Mouse (Mus musculus): ENCODE measurements at regions not wholly inside any gene's neighbourhood (a gene's known extent, or its start where the extent isn't known, plus 50 kb on each side); places are given as distances from the start of the nearest gene placed in this dataset.

DNA sequence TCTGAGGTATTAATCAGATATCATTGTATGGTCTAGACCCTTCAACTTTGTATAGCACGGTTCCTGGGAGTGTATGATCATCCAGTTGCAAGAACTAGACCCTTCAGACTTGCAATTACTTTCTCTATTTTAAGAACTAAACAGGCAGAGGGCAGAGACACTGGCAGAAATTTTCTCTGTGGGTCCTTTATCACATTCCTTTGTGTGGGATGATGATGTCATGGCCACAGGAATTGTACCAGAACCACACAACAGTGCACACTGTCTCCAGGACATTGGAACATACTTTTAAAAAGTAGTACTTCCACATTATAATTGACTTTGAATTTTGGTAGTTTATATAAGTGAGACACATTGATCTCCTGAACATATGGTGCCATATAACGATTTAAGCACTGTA lies 674.2 kb downstream of the Rfpl4b start:
- DNase-seq (ENCODE audit: low read depth) = no peak

DNA sequence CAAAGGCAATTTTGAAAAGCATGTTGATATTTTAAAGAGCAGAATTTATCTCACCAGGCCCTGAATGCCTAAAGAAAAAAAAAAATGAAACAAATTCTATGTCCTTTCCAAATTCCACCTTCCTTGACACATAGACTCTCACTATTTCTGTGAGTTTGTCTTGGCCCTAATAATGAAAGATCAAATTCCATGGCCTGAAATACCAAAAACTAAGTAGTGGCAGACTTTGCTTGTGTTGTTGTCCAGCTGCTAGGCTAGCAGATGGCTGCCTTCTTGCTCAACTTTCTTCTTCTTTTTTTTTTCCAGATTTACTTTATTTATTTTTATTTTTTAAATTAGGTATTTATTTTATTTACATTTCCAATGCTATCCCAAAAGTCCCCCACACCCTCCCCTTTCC lies 682.4 kb downstream of the Rfpl4b start:
- peak; percentile 63 for DNase-seq (ENCODE audit: low read depth)

DNA sequence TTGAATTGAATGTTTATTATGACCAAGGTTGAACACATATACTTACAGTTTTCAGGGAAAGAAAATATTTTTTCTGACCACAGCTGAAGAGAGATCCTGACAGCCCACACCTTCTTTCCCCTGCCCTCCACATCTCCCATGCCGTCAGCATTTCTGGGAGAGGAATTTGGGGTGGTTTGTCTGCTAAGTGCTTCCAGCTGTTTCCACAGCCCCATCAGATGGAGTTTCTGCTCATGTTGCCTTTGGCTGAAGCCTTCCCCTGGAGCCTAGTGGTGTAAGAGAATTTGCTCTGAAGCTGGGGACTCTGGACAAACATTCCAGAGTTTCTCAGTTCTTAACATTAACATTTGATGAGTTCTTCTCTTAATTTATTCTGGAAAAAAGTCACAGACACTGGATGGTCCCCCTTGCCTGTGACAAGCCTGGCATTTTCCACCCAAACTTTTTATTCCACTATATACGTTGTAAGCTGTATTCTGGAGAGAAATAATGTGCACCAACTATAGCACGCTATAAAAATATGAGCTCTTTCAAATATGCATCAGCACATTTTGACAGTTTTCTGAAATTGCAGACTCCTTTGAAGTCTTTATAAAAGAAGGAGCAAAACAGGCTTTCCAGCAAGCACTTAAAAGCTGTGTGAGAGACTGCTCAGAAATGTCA lies 699.5 kb downstream of the Rfpl4b start:
- DNase-seq (ENCODE audit: low read depth) = peak; percentile 89

DNA sequence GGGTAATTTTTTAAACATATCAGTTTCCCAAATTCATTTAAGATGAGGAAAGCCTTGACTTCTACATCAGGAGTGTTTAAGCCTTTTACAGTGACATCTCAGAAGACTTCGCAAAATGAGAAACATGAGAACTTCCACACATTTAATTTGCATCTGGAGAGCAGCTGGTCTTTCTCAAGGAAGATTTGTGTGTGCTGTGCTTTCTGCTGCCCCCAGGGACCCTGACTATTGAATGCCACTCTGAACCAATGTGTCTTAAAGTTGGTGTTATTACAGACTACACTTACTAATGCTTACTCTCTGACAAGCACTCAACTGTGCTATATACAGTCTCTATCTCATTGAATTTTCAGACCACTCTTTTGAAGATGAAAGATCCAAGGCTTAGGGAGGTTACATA lies 703.0 kb downstream of the Rfpl4b start:
- no peak for DNase-seq (ENCODE audit: low read depth)

DNA sequence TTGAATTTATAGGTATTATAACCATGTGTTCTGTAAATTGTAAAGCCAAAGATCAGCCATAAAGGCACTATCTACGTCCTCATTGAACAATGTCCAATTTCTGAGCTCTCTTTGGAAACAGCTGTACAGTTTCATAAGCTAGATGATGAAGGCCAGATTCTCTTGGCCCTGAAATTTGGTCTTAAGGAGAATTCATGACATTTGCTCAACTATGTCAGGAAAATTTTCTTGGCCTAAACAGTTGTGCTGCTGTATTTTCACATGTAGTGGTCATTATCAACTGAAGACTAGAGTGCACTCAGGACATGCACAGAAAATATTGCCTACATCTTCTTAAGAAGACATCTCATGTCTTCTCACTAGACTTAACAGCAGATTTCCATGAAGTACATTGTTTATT lies 705.1 kb downstream of the Rfpl4b start:
- no peak for DNase-seq (ENCODE audit: low read depth)

DNA sequence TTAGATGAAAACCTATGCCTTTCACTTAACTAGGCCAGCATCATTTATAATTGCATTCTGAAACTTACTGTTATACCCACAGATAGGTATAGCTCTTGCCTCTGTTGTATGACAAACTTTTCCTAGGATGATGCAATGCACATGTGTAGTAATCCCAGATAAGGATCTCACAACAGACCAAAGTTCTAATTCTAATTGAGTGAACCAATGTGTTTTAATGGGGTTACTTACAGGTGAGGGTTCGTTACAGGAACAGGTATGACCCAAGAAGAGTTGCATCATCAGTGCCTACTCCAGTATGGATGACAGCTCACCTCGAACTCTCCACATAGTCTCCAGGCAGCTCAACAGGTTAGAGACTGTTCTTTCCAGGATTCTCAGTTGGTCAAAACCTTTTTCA lies 707.4 kb downstream of the Rfpl4b start:
- no peak for DNase-seq (ENCODE audit: low read depth)

DNA sequence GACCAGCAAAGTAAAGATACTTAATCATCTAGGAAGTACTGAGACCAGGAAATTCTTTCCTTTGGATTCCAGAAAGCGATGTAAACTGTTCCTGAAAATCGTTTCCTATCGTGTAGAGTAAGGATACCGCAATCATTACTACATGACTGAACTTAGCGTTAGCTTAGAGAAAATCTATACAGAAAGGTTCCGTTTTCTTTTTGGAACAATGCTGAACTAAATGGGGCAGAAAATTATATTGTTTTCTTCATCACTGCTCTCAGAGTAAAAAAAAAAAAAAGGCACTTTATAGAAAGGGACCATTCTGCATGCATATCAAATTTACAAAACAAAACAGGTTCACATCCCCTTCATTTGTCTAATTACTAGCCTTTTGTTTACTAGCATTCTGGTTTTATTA lies 713.0 kb downstream of the Rfpl4b start:
- no peak for DNase-seq (ENCODE audit: low read depth)

DNA sequence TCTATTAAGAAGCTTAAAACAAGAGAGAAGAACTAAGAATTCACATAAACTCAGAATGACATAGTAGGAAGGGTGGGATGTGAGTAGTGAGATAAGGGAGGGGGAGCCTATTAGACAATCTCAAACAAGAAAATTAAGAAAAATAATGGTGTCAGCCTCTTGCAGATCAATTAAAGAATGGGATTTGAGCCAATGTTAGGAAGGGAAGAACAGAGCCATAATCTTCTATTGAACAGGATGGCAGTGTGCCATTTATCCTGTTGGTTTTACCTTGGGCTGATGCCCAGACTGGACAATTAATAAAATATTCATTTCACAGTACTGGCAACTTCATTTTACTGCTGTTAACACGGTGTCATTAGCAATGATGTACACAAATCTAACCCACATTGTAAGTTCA lies 718.0 kb downstream of the Rfpl4b start:
- DNase-seq (ENCODE audit: low read depth) = no peak

DNA sequence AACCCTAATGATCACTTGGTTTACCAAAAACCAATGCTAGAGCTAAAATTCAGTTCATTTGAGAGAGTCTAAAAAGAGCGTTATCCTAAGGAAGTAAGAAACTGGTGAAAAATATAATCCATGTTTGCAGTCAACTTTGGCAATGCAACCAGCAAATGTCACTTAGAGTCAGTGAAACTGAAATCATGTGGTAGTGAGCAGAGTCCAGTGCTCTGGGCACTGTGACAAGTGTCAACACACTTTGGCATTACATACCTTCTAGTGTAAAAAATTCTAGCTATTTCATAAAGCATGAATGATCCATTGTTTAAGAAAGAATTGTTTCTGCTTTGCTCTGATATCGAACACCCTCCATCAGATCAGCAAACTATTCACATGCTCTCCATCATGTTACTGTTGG lies 743.1 kb downstream of the Rfpl4b start:
- peak; percentile 33 for DNase-seq (ENCODE audit: low read depth)

DNA sequence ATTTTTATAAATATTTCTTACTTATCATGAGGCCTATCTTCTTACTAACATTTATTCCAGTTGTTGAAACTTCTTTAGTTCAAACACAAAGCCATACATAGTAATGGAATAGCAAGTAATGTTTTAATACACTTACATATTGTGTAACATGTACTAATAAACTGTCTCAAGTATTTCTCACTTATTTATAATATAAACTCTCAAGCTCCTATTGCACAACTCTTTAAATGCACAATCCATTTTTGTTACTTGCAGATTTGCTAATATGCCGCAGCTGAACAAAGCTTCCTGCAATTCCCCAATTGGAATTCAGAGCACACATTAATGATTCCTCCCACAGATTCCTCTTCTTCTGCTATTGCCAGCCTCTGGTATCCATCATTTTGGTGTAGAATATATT lies 749.2 kb downstream of the Rfpl4b start:
- DNase-seq (ENCODE audit: low read depth) = no peak

DNA sequence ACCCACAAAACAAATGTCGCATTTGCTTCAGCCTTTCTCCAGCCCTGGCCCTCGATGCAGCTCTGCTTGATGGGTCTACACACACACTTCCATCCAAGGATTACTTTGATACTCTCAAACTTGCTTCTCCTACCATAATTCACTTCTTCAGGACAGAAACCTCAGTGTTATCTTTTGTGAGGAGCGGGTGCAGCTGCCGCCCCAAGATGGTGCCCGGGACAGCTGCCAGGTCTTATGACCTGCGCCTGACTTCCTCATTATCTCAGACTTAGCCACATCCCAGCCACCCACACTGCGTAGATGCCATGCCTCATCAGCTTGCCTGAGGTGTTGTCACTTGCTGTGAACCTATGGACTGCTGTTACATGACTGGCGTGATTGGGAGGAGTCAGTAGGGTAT lies 762.5 kb downstream of the Rfpl4b start:
- no peak for DNase-seq (ENCODE audit: low read depth)

DNA sequence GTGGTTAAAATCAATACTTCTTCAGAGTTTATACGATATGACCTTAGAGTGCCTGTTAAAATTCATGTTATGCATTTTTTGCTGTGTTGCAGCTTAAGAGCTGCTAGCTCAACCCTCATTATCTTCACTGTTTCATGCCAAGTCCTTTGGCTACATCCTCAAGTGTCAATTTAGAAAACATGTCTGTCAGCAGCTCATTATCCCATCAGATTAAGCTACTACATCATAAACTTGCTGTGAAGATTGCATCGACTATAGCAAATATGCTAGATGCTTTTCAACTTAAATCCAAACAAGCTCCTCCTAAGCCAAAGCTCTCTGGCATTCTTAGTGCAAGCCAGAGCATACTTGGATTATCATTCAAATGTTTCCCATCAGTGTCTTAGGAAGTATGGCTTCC lies 811.1 kb downstream of the Rfpl4b start:
- DNase-seq (ENCODE audit: low read depth) = no peak

DNA sequence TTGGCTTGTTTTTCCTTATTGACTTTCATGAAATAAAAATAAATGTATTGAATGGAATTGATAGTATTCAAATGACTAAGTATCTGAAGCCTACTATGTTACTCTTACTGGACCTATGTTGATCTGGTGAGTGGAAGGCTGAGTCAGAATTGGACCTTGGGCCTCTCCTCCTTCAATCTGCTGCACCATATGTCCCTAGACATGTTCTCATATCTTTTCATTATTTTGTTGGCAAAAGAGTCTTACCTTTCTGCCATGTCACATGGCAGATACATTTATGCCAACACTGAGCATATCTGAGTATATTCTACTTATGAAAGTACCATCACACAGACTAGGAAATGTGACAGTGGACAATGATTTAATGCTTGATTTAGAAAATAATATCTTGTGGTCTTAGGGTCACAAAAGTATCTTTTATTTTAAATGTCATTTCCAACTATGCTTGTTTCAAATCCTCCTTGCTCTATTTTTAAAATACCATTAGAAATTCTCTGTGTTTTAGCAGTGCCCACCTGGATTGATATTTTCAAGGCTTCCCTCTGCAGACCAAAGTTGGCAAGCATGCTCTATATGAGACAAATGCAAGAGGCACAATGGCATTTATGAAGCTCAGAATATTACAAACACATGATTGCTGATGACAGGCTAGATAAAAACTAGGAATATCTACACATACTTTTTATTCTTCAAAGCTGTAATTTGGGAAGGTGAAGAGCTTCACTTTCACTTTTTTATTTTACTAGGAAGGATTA lies 825.7 kb downstream of the Rfpl4b start:
- DNase-seq (ENCODE audit: low read depth) = no peak

DNA sequence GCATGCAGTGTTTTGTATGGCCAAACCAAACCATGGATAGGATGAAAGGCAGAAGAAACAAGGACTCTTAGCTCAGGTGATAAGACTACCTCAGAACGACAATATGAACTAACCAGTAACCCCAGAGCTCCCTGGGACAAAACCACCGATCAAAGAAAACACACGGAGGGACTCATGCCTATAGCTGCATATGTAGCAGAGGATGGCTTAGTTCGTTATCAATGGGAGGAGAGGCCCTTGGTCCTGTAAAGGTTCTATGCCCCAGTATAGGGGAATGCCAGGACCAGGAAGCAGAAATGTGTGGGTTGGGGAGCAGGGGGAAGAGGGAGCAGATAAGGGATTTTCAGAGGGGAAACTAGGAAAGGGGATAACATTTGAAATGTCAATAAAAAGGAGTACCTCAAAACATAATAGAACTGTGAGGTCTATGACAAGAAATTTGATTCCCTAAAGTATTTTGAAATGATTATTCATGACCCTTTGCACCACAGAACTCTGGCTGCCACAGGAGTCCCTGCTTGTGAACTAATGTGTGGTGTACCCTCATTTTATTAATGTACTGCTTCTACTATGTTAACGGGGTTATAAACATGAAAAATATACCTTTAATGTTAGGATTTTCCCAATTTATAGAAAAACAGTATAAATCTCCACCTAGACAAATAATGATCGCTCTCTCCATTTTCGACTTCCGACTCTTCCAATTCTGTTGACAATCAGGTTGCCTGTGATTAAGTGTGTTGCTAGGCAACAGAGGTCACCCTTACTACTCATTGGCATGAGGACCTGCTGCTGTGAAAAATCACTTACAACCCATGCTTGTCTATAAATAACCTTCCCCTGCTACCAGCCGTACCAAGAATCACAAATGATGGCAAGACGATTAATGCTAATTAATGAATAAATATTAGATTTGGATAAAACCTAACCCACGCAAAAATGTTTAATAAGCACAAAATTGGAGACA lies 833.0 kb downstream of the Rfpl4b start:
- DNase-seq (ENCODE audit: low read depth) = no peak

DNA sequence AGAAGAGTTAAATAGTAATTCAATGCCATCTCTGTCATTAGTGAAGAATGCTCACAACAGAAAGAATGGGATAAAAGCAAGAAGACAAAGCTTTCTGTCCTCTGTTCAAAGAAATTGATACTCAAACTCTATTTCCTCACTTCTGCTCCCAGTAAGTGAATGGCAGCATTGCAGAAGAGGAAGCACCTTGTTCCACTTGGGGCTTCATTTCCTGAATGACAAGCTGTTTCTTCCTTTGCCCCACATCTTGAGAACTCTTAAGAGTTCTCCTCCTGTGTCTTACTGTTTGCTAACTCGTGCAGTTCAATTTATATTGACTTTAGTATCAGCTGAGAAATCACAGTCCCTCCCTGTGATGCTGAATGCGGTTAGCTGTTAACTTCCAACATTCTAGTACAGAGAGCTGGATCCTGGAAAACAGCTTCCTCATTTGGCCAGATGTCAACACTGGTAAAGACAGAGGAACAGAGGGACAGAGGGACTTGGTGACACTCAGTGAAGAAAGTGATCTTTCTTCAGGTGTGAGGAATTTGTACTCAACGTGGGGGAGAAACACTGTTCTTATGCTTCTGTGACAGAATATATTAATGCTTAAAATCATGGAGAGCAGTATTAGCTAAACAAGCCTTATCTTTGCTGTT lies 840.3 kb upstream of the Marcks start:
- no peak for DNase-seq (ENCODE audit: low read depth)

DNA sequence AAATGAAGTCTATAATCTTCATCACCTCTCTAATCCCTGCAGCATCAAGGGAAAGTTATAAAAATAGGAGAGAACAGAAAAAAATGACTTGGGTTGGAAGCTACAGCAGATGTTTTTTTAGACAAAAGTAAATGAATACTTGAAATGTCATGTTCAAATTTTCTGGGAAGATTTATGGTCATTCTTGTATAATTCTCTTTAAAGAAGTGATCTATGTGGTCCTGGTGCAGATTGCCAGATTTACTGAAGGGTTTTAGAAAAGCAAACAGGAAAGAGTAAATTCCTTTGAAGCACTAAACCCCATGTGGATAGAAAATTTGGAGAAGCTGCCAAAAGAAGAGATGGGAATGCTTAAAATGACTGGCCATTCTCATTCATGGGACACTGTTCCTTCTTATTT lies 821.3 kb upstream of the Marcks start:
- DNase-seq (ENCODE audit: low read depth) = peak; percentile 2

DNA sequence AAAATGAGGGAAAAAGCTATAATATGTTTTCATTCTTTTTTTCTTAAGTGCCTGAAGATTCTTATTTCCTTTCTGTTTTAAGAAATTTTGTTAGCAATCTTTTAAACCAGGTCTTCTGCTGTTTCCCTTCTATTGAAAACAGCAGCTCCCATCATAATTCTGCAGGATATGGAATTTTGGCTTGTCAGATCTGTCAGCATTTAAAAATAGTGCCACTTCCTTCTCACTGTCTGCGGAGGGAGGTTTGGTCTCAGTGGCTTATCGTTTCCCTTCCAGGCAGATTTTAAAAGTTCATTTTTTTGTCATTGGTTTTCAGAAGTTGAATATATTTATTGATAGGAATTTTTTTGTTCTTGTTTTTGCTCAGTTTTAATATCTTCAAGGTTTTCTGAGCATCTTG lies 776.1 kb upstream of the Marcks start:
- no peak for DNase-seq (ENCODE audit: low read depth)

DNA sequence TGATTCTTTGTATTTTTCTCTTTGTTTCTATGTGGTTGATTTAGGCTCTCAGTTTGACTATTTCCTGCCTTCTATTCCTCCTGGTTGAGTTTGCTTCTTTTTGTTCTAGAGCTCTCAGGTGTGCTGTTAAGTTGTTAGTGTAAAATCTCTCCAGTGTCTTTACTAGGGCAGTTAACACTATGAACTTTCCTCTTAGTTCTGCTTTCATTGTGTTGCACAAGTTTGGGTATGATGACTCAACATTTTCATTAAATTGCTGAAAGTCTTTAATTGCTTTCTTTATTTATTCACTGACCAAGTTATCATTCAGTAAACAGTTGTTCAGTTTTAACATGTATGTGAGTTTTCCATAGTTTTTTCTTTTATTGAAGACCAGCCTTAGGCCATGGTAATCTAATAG lies 772.9 kb upstream of the Marcks start:
- no peak for DNase-seq (ENCODE audit: low read depth)

DNA sequence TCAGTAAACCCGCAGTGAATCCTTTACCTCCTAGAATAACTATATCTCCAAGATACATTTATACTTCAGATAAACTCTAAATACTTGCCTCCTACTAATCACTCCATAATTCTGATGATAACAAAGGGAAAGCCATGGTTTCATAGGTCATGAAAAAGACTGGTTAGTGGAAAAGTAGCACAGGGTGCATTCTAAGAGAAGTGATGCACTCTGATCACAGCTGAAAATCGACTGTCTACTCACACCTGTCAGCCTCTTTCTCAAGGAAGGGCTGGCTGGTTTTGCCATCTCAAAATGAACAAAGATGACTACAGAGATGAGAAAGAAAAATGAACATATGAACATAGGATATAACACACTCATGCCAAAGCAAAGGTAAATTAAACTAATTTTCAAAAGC lies 769.6 kb upstream of the Marcks start:
- DNase-seq (ENCODE audit: low read depth) = no peak

DNA sequence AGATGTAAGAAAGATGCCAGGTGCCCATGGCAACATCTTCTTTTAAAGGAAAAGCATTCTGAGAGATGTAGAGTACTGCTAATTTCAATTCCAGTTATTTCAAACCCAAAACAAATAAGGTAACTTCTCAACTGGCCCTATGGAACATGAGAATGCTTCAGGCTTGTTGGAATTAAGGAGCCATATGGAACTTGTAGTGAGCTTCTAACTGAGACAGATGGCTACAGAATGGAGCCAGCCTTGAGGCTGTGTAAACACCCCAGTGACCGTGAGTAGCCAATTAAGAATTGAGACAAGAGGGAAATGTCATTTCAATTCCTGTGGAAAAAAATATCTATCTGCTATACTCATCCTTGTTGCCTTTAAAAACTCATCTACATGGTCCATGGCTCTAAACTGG lies 769.0 kb upstream of the Marcks start:
- DNase-seq (ENCODE audit: low read depth) = no peak

DNA sequence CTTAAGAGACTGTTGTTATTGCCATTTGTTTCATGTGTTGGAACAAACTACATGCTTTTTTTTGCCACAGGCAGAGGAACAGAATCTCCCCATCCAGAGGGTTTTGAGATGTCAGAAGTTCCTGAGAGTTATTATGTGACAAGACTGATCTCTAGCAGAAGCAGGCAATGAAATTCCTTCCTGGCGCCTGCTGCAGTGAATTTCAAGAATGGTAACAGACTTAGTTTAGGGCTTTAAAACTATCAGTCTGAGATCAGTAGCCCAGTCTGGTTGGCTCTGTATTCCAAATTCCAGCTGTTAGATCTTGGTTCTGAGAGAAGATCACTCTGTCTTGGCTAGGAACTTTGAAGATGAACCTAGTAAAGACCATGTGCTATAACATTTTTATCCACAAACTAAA lies 749.2 kb upstream of the Marcks start:
- DNase-seq (ENCODE audit: low read depth) = no peak

DNA sequence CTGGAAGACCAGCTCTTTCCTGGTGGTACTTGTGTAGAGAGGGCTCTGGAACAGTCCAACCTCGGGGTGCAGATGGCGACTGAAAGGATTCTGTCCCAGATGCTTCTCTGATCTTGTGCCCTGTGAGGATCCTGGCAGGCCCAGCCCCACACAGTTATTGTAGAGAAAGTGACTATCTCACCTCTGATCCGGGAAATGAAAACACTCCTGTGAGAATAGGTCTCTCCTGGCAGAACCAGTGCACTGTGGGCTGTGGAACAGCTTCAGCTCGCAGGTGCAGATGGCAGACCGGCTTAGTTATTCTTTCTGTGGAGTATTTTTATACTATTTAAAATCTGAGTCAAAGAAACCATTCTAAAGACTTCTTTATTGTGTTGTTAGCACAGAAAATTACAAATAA lies 742.1 kb upstream of the Marcks start:
- no peak for DNase-seq (ENCODE audit: low read depth)

Measured in fibroblast of lung, adult 2 months (primary cell).